Mouse (Mus musculus) gonadal fat pad, adult 2 months (tissue): Measurements from ENCODE around the gene Ccdc126. TPM values are rescaled to one million over a fixed set of nuclear protein-coding genes. Genes with fewer than 3 reads are reported as not detected.

Source experiments
- DNase-seq: peaks from one replicate; pipeline ENCODE4 v3.0.0-alpha.2; 2012; ENCODE audit warnings: low read depth
- polyA plus RNA-seq: library from polyadenylated mRNA; depleted of rRNA; stranded (reverse); fragments of >200 nt; gene quantifications from 2 replicates; pipeline ENCODE4 v1.2.3, GENCODE M21; 2012; rRNA removed

Gene Ccdc126
- polyA plus RNA-seq, 1 experiment = 4.7 TPM

DNA sequence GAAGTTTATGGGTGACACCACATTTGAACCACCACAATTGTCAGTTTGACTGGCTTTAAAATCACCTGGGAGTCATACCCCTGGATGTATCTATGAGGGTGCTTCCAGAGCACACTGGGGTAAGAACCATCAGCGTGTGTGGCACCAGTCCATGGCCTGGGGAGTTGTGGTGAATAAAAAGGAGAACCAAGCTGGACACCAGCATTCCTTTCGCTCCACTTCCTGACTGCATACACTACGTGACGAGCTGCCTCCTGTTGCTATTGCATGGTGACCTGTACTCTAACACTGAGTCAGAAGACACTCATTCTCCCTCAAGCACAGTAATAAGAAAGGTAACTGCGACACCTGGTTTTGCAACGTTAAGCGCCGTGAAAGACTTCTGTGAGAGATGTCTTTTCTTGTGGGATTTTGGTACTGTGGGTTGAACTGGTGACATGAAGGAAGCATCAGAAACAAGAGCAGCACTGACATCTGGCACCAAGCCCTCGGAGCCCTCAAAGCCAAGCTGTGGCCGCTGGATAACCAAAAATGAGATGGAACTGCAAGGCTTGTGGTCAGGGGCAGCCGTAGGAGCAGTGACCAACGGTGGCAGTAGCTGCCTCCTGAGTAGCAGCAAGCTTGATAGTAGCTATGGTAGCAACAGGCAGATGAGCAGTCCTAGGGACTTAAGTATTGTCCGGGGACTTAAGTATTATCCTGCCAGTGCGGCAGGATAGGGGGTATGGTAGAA, 24.8 kb downstream of the Ccdc126 start:
- DNase-seq = no peak

DNA sequence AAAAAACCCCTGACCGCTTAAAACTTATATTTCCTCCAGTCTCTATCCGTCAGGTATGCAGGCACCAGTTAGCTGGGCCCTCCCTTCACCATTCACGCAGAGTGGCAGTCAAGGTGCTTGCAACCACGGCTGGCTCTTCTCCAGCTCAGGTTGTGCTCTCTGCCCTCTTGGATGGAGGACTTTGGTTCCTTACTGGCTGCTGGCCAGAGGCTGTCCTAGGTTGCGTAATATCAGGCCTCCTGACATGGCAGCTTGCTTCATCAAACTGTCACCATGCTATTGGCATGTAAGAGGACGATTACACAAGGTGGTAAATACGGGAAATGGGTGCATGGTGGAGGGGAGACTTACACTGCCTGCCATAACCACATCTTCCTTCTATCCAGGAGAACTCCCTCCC, 30.8 kb downstream of the Ccdc126 start:
- no peak for DNase-seq

DNA sequence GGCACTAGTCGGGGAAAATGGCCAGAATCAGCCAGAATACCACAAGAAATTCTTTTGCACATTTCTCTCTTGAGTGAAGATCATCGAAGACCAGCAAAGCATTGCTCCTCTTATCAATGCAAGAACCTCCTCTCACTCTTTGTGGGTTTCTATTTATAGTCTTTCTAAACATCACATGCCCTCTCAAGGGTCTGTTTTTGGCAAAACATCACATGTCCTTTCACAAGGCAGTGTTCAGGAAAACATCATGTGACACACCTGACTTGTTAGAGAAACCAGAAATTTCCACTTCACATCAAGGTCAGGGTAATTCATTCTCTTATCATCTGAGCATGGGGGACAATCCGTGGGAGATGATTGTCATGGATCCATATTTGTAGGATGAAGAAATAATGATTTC, 35.5 kb downstream of the Ccdc126 start:
- no peak for DNase-seq

DNA sequence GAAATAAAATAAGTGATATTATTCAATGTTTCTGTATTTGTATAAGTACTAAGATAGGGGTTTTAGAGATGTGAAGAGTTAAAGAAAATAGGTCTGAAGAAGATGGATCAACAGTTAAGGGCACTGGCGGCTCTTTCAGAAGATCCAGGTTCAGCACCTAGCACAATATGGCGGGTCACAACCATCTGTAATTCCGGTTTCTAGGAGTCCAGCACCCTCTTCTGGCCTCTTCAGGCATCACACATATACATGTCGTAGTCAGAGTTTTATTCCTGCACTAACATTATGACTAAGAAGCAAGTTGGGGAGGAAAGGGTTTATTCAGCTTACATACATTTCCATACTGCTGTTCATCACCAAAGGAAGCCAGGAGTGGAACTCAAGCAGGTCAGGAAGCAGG, 36.1 kb downstream of the Ccdc126 start:
- no peak for DNase-seq

GRCm38 (mm10) chr6:49360420-49360819, 41.3 kb downstream of the Ccdc126 start:
- DNase-seq = no peak

GRCm38 (mm10) chr6:49367159-49368054, 48.3 kb downstream of the Ccdc126 start, which contains the start of gene Fam221a:
TSS of gene Fam221a (plus strand) at chr6:49367739.
- DNase-seq = no peak

DNA sequence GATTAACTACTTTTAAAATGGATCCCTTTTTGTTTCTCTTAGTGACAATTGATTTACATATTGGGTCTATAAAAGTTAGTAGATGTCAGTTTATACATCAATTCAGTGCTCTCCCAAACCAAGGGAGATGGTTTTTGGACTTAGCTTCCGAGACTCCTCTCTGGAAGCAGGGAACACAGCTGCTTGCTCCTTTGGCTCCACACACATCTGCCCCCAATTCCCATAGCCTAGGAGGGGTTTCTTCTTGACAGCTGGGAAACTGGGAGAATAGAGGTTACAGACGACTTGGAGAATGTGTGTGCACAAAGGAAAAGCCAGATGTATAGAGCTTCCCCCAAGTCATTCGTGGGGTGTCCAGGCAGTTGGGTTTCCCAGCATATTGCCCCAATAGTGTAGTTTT, 49.1 kb downstream of the Ccdc126 start:
- DNase-seq = no peak

GRCm38 (mm10) chr6:49372705-49373104, 53.6 kb downstream of the Ccdc126 start:
- DNase-seq = no peak

GRCm38 (mm10) chr6:49373943-49374342, 54.9 kb downstream of the Ccdc126 start:
- no peak for DNase-seq

DNA sequence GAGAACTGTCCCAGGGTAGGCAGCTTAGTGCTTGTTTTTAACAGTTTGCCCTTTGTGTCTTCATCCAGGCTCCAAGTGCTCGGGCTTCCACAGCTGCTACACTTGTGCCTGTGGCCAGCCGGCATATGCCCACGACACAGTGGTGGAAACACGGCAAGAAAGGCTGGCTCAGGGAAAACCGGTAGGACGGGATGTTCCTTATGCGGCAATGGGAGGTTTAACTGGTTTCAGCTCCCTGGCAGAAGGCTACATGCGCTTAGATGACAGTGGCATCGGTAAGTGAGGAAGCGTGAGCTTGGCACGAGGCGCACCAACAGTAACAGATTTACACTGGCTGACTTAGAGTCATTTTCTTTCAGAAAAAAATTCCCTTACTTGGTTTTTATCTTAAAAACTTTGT, 59.3 kb downstream of the Ccdc126 start:
- peak; percentile 66 for DNase-seq

Other genes starting within 250 kb of the Ccdc126 start
- gene Malsu1, start 245.5 kb upstream of the Ccdc126 start, polyA plus RNA-seq = 15.7 and 21.5 TPM in 2 replicates
- 0.09 and 0.43 TPM in 2 replicates for gene Igf2bp3, start 104.3 kb upstream of the Ccdc126 start, polyA plus RNA-seq
- gene Tra2a, start 55.2 kb upstream of the Ccdc126 start, polyA plus RNA-seq = 32.0 and 38.9 TPM in 2 replicates
- 4.9 and 5.5 TPM in 2 replicates for gene Fam221a, start 48.5 kb downstream of the Ccdc126 start, polyA plus RNA-seq
- gene Stk31, start 76.3 kb downstream of the Ccdc126 start, polyA plus RNA-seq = not detected in 2 replicates